Mouse (Mus musculus): ENCODE measurements around the gene Clec4g. TPM values are rescaled to one million over a fixed set of nuclear protein-coding genes. Genes with fewer than 3 reads are reported as not detected.

Gene Clec4g
- total and polyA plus RNA-seq, 2 experiments, result 57.7 to 133 TPM

DNA sequence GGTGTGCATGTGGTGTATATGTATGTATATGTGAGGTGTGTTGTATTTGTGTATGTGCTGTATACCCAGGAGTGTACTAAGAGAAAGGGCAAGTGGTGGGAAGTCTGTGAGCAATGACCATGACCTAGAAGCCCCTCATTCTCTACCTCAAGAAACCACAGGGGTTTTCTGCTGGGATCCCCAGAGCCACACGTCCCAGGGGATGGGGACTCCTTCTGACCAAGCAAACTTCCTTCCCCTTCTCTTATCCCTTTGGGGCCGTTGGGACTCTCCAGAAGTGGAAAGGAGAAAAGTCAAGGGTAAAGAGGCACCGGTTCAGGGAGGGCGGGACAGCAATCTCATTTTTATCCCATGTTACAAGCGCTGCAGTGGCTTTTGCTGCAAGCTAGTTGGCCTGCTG lies 35.0 kb downstream of the Clec4g start:
- H3K9ac ChIP-seq (ENCODE audit: low read depth, low read length), result no peak overlapping the region
- DNase-seq (ENCODE audit: extremely low read depth, low read depth, low spot score), result no peak
- no peaks in the 10 kb centered on the region for H3K79me2 ChIP-seq (ENCODE audit: control insufficient read depth, insufficient read depth, low read length)
- no peaks in the 10 kb centered on the region for H3K27me3 ChIP-seq (ENCODE audit: control insufficient read depth, insufficient read depth, low read length)
- no peak overlapping the region for H3K4me3 ChIP-seq (ENCODE audit: insufficient read depth, low read depth, low read length)
- H3K4me1 ChIP-seq (ENCODE audit: control insufficient read depth, insufficient read depth, low read length), result no peaks in the 10 kb centered on the region
- no peaks in the 10 kb centered on the region for H3K36me3 ChIP-seq (ENCODE audit: control insufficient read depth, insufficient read depth, low read length)
- H3K27ac ChIP-seq (replicated peaks; ENCODE audit: insufficient read depth, low read depth, low read length), result no peak overlapping the region
- no peak for TF ChIP-seq POLR2A (IDR thresholded peaks at IDR 0.05; ENCODE audit: extremely low read depth, insufficient read depth, low read length)
- no peak for TF ChIP-seq CTCF (IDR thresholded peaks at IDR 0.05; ENCODE audit: low read depth, low read length)
- 55% methylated on average over 5 of the region's 5 CpGs for WGBS

GRCm38 (mm10) chr8:3684530-3684929 lies 35.9 kb downstream of the Clec4g start:
- TF ChIP-seq CTCF (IDR thresholded peaks at IDR 0.05; ENCODE audit: low read depth, low read length) (no peak), POLR2A (IDR thresholded peaks at IDR 0.05; ENCODE audit: extremely low read depth, insufficient read depth, low read length) (no peak)
- Histone ChIP-seq H3K9ac (ENCODE audit: low read depth, low read length) (no peak overlapping the region), H3K27me3 (ENCODE audit: control insufficient read depth, insufficient read depth, low read length) (no peaks in the 10 kb centered on the region), H3K27ac (replicated peaks; ENCODE audit: insufficient read depth, low read depth, low read length) (no peak overlapping the region), H3K4me1 (ENCODE audit: control insufficient read depth, insufficient read depth, low read length) (no peaks in the 10 kb centered on the region), H3K79me2 (ENCODE audit: control insufficient read depth, insufficient read depth, low read length) (no peaks in the 10 kb centered on the region), H3K36me3 (ENCODE audit: control insufficient read depth, insufficient read depth, low read length) (peaks cover 3% of the 10 kb centered on the region; the same call in 1 of the 2 replicates), H3K4me3 (ENCODE audit: insufficient read depth, low read depth, low read length) (no peak overlapping the region)
- no peak for DNase-seq (ENCODE audit: extremely low read depth, low read depth, low spot score)

DNA sequence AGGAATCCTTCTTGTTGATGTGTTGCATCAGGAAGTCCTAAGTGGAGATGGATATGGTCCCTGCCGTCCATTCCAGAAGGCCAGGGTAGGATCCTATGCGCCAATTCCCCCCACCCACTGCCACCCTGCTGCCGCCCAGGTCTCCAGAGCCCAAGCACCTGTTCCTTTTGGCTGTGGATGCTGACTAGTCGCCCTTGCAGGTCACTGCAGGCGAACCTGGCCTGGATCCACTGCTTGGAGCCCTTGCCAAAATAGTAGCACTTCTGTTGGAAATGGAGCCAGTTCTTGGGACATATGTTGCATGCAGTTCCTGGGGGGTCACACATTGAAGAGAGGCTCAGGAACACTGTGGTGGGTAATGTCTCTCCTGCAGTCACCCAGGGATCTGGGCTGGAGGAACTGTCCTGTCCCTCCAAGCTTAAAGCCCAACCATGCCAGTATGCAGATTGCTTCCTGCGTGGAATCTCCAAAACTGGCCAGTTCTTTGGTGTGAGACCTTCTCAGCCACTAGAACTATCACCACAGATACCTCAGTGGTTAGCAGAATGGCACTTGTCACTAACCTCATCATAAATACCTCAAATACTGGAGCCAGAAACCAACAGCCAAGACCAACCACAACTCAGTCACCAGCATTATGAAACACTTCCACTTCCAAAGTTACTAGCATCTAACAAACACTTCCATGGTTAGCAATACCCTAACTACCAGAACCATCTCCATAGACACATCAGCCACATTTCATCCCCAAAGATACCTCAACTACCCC lies 36.9 kb downstream of the Clec4g start:
- TF ChIP-seq POLR2A (IDR thresholded peaks at IDR 0.05; ENCODE audit: extremely low read depth, insufficient read depth, low read length) (no peak), CTCF (IDR thresholded peaks at IDR 0.05; ENCODE audit: low read depth, low read length) (no peak)
- H3K27me3 ChIP-seq (ENCODE audit: control insufficient read depth, insufficient read depth, low read length), result no peaks in the 10 kb centered on the region
- H3K4me1 ChIP-seq (ENCODE audit: control insufficient read depth, insufficient read depth, low read length), result no peaks in the 10 kb centered on the region
- H3K9ac ChIP-seq (ENCODE audit: low read depth, low read length), result no peak overlapping the region
- DNase-seq (ENCODE audit: extremely low read depth, low read depth, low spot score), result no peak
- peaks cover 3% of the 10 kb centered on the region; the same call in 1 of the 2 replicates for H3K36me3 ChIP-seq (ENCODE audit: control insufficient read depth, insufficient read depth, low read length)
- WGBS, result 62% methylated on average over 6 of the region's 6 CpGs
- H3K27ac ChIP-seq (replicated peaks; ENCODE audit: insufficient read depth, low read depth, low read length), result no peak overlapping the region
- H3K79me2 ChIP-seq (ENCODE audit: control insufficient read depth, insufficient read depth, low read length), result peaks cover 5% of the 10 kb centered on the region; the same call in 1 of the 2 replicates
- H3K4me3 ChIP-seq (ENCODE audit: insufficient read depth, low read depth, low read length), result no peak overlapping the region

DNA sequence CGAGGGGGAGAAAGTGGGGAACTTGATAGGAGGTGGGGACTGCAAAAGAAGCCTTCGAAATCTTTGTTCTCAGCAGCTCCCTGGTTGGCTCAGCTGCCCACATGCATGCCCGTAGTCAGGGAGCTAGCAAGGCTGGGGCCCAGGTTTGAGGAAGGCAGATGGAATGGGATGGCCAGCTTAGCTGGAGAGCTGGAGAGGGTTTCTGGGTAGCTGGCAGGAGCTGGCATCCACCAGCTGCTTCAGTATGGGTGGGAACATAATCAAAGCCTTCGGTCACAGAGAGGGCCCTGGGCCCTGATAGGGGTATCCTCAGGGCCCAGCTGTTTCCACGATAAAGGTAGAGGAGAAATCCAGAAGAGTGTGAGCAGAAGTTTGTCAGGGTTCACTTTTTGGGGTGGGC lies 38.0 kb downstream of the Clec4g start:
- DNase-seq (ENCODE audit: extremely low read depth, low read depth, low spot score), result no peak

DNA sequence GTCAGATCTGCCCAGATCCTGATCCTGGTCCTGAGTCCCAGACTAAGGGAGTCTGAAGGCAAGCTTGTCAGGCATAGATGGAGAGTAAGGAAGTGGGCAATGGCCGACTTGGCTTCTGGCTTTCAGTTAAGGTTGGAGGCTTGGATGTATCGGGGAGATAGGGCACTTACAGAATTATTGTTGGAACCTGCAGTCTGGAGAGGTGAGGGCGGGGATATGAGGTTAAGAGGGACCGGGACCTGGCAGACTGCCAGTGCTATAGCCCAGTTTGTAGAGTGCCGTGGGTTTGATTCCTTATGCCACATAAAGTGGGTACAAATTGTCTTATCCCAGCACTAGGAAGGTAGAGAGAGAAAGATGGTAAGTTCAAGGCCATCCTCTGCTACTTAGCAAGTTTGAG lies 40.8 kb downstream of the Clec4g start:
- peaks cover 5% of the 10 kb centered on the region; the same call in 1 of the 2 replicates for H3K79me2 ChIP-seq (ENCODE audit: control insufficient read depth, insufficient read depth, low read length)
- H3K27ac ChIP-seq (replicated peaks; ENCODE audit: insufficient read depth, low read depth, low read length), result no peak overlapping the region
- 88% methylated on average over 5 of the region's 5 CpGs for WGBS
- no peak for TF ChIP-seq POLR2A (IDR thresholded peaks at IDR 0.05; ENCODE audit: extremely low read depth, insufficient read depth, low read length)
- TF ChIP-seq CTCF (IDR thresholded peaks at IDR 0.05; ENCODE audit: low read depth, low read length), result no peak
- peaks cover 3% of the 10 kb centered on the region; the same call in 1 of the 2 replicates for H3K36me3 ChIP-seq (ENCODE audit: control insufficient read depth, insufficient read depth, low read length)
- H3K27me3 ChIP-seq (ENCODE audit: control insufficient read depth, insufficient read depth, low read length), result no peaks in the 10 kb centered on the region
- no peak overlapping the region for H3K9ac ChIP-seq (ENCODE audit: low read depth, low read length)
- H3K4me3 ChIP-seq (ENCODE audit: insufficient read depth, low read depth, low read length), result no peak overlapping the region
- no peaks in the 10 kb centered on the region for H3K4me1 ChIP-seq (ENCODE audit: control insufficient read depth, insufficient read depth, low read length)
- no peak for DNase-seq (ENCODE audit: extremely low read depth, low read depth, low spot score)

More for the DNA sequence above, 38.0 kb downstream of the Clec4g start:
- TF ChIP-seq CTCF (IDR thresholded peaks at IDR 0.05; ENCODE audit: low read depth, low read length), result no peak
- TF ChIP-seq POLR2A (IDR thresholded peaks at IDR 0.05; ENCODE audit: extremely low read depth, insufficient read depth, low read length), result no peak
- Histone ChIP-seq H3K79me2 (ENCODE audit: control insufficient read depth, insufficient read depth, low read length) (peaks cover 5% of the 10 kb centered on the region; the same call in 1 of the 2 replicates), H3K9ac (ENCODE audit: low read depth, low read length) (no peak overlapping the region), H3K27me3 (ENCODE audit: control insufficient read depth, insufficient read depth, low read length) (no peaks in the 10 kb centered on the region), H3K36me3 (ENCODE audit: control insufficient read depth, insufficient read depth, low read length) (peaks cover 3% of the 10 kb centered on the region; the same call in 1 of the 2 replicates), H3K4me3 (ENCODE audit: insufficient read depth, low read depth, low read length) (no peak overlapping the region), H3K27ac (replicated peaks; ENCODE audit: insufficient read depth, low read depth, low read length) (no peak overlapping the region), H3K4me1 (ENCODE audit: control insufficient read depth, insufficient read depth, low read length) (no peaks in the 10 kb centered on the region)
- WGBS, result 93% methylated on average over 5 of the region's 5 CpGs

DNA sequence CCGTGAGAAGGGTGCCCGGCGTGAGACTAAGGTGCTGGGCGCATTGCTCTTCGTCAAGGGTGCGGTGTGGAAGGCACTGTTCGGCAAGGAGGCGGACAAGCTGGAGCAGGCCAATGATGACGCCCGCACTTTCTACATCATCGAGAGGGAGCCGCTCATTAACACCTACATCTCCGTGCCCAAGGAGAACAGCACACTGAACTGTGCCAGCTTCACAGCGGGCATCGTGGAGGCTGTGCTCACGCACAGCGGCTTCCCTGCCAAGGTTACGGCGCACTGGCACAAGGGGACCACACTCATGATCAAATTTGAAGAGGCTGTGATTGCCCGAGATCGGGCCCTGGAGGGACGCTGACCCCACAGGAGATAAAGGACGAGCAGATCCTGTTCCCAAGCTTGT lies 41.2 kb downstream of the Clec4g start:
- H3K27ac ChIP-seq (replicated peaks; ENCODE audit: insufficient read depth, low read depth, low read length), result no peak overlapping the region

More for the DNA sequence above, 41.2 kb downstream of the Clec4g start:
- Histone ChIP-seq H3K27me3 (ENCODE audit: control insufficient read depth, insufficient read depth, low read length) (no peaks in the 10 kb centered on the region), H3K36me3 (ENCODE audit: control insufficient read depth, insufficient read depth, low read length) (peaks cover 3% of the 10 kb centered on the region; the same call in 1 of the 2 replicates), H3K79me2 (ENCODE audit: control insufficient read depth, insufficient read depth, low read length) (peaks cover 5% of the 10 kb centered on the region; the same call in 1 of the 2 replicates), H3K9ac (ENCODE audit: low read depth, low read length) (no peak overlapping the region), H3K4me3 (ENCODE audit: insufficient read depth, low read depth, low read length) (no peak overlapping the region), H3K4me1 (ENCODE audit: control insufficient read depth, insufficient read depth, low read length) (no peaks in the 10 kb centered on the region)
- 97% methylated on average over 23 of the region's 23 CpGs for WGBS
- TF ChIP-seq CTCF (IDR thresholded peaks at IDR 0.05; ENCODE audit: low read depth, low read length), result no peak
- TF ChIP-seq POLR2A (IDR thresholded peaks at IDR 0.05; ENCODE audit: extremely low read depth, insufficient read depth, low read length), result no peak
- no peak for DNase-seq (ENCODE audit: extremely low read depth, low read depth, low spot score)

Measured in liver, adult 2 months (tissue).